Mouse (Mus musculus): ENCODE data around the gene Dnajc16.

Gene Dnajc16

GRCm38 (mm10) chr4:141763476-141763875, 27.3 kb downstream of the Dnajc16 start:
- CTCF ChIA-PET, result no interaction called here

DNA sequence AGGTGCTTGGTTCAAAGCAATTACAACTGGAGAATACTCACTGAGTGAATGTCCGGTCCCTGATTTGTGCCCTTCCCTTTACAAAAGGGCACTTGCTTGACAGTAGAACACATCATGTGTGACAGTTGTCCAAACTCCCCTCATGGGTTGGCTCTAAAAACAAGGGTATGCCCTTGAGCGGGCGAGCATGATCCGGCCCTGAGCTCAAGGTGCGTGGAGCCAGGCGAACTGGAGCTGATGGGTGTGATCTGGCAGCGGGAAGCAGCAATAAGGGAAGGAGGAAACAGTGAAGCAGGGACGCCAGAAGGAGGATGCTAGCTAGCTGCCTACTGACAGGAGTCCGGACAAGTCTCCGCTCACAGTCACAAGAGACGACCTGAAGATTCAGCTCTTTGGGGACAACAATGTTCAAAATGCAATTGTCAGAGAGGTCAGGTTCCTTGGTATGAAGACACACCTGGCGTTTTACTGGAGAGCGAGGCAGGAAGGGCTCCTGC, 28.6 kb downstream of the Dnajc16 start:
- CTCF ChIA-PET, result no interaction called here

DNA sequence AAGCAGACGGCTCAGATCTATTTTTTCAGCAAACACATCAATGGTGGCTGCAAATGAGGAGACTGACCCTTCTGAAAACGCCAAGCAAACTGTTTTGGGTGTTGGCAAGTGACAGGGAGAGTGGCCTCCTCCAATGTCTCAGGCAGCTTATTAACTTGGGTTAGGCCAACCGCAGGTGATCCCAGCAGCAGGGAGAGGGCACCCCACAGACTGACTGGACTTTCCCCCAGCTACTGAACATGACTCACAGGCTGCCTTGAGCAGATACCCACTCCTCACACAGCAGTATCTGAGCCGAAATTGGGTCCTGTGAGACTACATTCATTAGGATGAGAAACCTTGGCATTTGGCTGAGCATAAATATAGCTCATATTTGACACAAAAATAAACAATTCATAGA, 29.8 kb downstream of the Dnajc16 start:
- CTCF ChIA-PET, result no interaction called here

DNA sequence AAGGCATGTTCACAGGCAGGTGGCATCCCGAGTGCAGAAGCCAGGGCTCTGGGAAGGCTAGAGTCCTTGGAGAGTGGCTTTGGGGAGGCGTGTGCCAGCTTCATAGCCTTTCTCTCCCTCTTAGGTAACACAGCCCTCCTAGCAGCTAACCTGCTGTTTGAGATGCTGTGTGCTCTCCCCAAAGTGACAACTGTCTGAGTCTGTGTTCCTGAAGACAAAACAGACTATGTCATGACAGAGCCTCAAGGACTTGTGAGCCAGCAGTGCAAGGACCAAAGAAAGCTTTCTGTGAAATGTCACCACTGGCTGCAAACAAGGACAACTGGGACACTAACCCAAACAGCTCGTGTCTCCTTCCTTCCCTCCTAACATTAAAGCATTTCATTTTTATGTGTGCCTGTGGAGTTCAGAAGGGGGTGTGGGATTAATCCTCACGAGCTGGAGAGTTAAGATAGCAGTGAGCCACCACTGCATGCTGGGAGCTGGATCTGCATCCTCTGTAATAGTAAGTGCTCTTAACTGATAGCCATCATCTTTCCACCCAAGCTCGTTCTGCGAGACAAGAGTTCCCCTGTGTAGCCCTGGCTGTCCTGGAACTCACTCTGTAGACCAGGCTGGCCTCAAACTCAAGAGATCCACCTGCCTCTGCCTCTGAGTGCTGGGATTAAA, 31.7 kb downstream of the Dnajc16 start:
- CTCF ChIA-PET, result no interaction called here

- CTCF ChIA-PET, result no interaction called here
Measured at GRCm38 (mm10) chr4:141757124-141757523, 33.6 kb downstream of the Dnajc16 start.

DNA sequence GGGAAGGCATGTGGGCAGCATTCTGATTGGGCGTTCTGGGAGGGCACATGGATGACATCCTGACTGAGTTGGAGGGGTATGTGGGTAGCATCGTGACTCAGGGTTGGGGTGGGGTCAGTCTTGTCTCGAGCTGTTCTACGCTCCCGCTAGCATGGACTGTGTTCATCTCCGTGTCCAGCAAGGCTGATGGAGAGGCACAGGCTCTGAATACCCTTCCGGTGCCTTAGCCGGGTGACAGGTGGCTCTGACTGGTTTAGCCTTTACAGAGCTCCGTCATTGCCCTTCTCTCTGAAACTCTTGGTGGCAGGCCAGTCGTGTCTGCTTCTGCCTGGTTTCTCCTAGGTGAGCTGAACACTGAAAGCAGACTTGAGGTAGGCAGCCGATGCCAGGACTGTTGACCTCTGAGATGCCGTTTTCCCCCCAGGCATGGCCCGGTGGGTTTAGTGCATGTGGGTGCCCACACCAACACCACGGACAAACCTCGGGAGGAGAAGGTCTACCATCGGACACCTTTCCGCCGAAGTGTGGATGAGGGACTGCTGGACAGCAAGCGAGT, 35.3 kb downstream of the Dnajc16 start:
- CTCF ChIA-PET, result no interaction called here

GRCm38 (mm10) chr4:141752076-141752421, 38.7 kb downstream of the Dnajc16 start:
- CTCF ChIA-PET, result no interaction called here

- CTCF ChIA-PET, result no interaction called here
Measured at GRCm38 (mm10) chr4:141751419-141752075, 39.2 kb downstream of the Dnajc16 start.

GRCm38 (mm10) chr4:141750826-141751225, 39.9 kb downstream of the Dnajc16 start:
- CTCF ChIA-PET, result interaction anchor here (0.8 kb wide), 1 partner anchor 40 kb away, joined by 3 read pairs; no protein-coding TSS in a partner anchor

DNA sequence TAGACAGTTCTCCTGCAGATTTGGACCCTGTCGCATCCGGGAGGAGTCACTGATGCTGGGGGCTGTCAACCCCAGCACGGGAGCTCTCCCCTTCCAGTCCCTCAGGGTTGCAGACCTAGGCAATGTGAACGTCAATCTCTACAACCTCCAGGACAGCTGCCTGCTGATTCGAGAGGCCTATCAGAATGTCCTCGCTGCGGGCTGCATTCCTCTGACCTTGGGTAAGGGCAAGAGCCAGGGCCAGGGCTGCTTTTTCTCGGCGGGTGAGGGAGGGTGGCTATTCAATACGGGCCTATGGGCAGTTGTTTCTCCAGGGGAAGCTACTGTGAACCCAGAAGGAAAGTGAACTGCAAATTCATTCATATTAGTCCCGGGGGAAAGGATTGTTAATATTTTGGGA, 41.2 kb downstream of the Dnajc16 start:
- CTCF ChIA-PET, result interaction anchor here (0.7 kb wide), 1 partner anchor 671 kb away, joined by 11 read pairs; no protein-coding TSS in a partner anchor

- CTCF ChIA-PET, result no interaction called here
Measured at GRCm38 (mm10) chr4:141746578-141747346, 44.0 kb downstream of the Dnajc16 start, which contains the start of gene Agmat. Agmat (plus strand) TSS chr4:141746672.

DNA sequence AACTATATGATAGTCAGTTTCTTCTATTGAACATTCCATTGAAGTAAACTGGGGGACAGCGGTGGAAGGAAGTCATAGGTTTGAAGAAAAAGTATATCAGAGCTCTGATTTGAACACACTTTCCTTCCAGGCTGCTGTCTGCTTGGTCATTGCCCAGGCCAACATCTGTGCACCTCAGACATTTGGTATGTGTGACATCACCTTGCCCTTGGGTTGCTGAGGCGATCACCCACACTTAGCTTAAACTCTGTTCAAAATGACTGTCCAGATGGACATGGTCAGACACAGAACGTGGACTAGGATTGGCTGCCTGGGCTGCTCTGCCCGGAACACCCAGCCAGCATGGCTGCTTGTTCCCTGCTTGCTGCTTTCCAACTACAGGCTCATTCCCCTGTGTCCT, 48.4 kb downstream of the Dnajc16 start:
- CTCF ChIA-PET, result interaction anchor here (0.5 kb wide), 1 partner anchor 36 kb away, joined by 3 read pairs; no protein-coding TSS in a partner anchor

GRCm38 (mm10) chr4:141741856-141742255, 48.9 kb downstream of the Dnajc16 start:
- CTCF ChIA-PET, result interaction anchor here (0.5 kb wide), 1 partner anchor 36 kb away, joined by 3 read pairs; no protein-coding TSS in a partner anchor

GRCm38 (mm10) chr4:141738015-141738414, 52.7 kb downstream of the Dnajc16 start:
- CTCF ChIA-PET, result no interaction called here

GRCm38 (mm10) chr4:141736856-141737255, 53.9 kb downstream of the Dnajc16 start:
- CTCF ChIA-PET, result no interaction called here

DNA sequence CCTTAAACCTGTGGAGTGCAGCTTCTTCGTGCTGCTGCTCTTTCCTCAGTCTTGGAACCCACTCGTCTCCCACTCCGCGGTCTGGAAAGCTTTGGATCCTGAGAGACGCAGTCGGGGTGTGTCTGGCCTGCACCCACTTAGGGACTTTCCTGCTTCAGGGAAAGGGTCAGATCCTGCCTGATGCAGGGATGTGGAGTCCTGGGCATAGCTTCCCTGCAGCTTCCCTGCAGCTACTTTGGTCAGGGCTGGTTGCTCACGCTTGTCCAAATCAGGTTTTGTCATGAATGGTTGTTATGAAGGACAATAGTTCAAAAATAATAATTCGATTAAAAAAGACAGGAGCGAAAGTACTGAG, 55.5 kb downstream of the Dnajc16 start:
- CTCF ChIA-PET, result interaction anchor here (1.0 kb wide), 1 partner anchor 11 kb away, joined by 3 read pairs; no protein-coding TSS in a partner anchor

DNA sequence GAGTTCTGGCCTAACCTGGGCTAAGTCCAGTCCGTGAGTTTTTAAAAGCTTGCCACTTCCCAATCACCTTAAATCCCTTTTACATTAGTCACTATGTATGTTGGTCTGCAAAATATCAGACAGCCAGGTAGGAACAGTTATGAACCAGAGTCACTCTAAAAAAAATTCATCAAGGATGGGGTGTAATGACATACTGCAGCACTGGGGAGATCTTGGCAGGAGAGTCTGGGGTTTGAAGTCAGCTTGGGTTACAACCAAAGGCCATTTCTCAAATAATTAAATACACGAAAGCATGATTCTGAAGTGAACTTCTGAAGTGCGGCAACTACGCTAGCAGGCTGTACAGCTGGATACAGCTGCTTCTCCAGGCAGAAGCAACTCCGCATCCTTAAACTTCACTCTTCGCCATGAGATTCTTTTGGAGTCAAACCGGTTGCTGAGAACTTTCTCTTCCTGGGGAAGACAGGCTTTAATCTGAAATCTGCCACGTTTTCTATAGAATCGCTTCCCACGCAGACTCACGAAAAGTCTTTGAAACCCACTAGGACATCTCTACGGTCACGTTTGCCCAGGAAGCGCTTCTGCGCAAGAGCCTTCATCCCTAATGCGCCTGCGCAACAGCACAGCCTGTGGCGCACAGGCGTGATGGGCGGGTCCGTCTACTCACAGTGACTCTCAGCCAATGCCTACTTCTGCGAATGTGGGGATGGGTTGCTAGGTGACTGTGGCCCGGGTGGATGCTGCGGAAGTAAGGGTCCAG, 56.1 kb downstream of the Dnajc16 start:
- CTCF ChIA-PET, result interaction anchor here (1.0 kb wide), 1 partner anchor 11 kb away, joined by 3 read pairs; no protein-coding TSS in a partner anchor

- CTCF ChIA-PET, result no interaction called here
Measured at GRCm38 (mm10) chr4:141731766-141732165, 59.0 kb downstream of the Dnajc16 start.

DNA sequence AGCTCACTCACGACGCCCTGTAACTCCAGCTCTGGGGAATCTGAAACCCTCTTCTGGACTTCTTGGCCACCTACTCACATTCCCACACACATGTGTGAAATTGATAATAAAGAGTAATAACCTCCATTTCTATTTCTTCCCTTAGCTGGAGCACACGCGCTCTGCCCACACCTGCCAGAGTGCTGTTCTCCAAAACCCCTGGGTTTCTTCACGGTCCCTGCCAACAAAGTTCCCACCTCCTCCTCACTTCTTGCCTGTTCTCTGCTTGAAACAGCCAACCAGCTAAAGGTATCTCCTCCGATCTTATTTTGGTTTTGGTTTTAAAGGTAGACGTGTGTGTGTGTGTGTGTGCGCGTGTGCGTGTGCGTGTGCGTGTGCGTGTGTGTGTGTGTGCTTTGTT, 60.3 kb downstream of the Dnajc16 start:
- CTCF ChIA-PET, result no interaction called here

DNA sequence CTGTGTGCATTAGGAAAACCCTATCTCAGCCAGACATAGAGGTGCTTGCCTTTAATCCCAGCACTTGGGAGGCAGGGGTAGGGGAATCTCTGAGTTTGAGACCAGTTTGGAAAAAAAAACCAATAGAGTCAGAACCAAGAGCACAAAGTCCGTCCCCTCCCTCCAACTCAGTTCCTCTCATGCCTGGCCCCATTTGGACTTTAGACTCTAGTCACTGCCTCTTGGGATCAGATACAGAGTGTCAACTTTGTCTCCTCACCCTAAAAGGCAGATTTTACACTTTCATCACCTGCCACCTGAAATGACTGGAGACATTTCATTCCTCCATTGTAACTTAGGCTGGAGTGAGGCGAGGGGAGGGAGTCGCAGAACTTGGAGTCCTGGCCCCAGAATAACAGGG, 61.5 kb downstream of the Dnajc16 start:
- CTCF ChIA-PET, result no interaction called here

DNA sequence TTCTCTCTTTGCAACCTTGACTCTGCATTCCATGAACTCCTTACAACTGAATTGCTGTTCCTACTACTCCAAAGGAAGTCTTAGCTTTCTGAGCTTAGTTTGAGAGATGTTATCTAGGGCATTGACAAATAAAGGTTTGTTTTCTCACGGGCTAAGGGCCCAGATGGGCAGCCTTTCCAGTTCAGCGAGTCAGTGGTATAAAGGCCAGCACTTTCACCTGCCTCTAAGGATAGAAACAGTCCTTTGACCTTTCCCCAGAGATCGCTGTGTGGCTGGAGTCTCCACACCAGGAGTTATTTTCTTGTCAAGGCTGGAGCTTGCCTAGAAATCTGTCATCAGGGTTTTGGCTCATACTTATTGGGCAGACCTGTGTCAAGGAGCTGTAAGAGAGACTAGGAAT, 65.0 kb downstream of the Dnajc16 start:
- CTCF ChIA-PET, result interaction anchor here (0.5 to 0.9 kb wide), 2 partner anchors 20 to 565 kb away, joined by 3 read pairs; no protein-coding TSS in a partner anchor

All from spleen, embryonic (tissue).